ENCODE assay signal across 9 mouse cellular contexts in the genomic region with DNA sequence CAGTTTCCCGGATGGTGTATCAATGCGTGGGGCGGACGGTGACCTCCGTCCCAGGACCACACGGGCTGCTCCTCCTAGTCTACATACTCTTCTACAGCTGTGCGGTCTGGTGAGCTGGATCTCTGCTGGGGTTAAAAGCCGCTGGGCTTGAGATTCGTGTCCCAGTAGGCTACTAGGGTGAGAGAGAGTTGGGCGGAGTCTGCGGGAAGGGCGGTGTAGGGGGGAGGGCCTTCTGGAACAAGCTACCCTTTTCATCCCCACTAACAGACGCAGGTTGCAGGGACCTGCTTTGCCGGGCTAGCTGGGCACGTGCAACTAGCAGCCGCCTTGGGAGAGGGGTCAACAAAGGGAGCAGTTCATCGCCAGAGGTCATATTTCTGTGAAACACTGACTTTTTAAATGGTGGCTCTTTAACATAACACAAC. TPM values are rescaled to one million over a fixed set of nuclear protein-coding genes. Genes with fewer than 3 reads are reported as not detected.
DNase-seq lines count a peak whose midpoint lies in the region; ATAC-seq and TF ChIP-seq lines count a peak whose summit lies in the region.
"Had no signal": no experiment of that assay in that cellular context is flagged by ENCODE, and none has a peak within 500 bp of the region (broad histone marks: within the 10 kb centered on the region; RNA-seq: fewer than 3 reads in every experiment).

Gene Srms, minus strand, starts transcription at position 165 of the 425 bp plus-strand sequence.

- peak within 1 kb of the TSS; percentile 32; the same call in 1 of the 2 replicates for H3K9ac ChIP-seq in forebrain, embryonic 14.5 days (ENCODE audit: low read length)
- peak within 1 kb of the TSS; percentile 42 for H3K9ac ChIP-seq in liver, embryonic 13.5 days

- H3K4me2 ChIP-seq in forebrain, embryonic 14.5 days (ENCODE audit: low read length) = peak within 1 kb of the TSS; percentile 39
- peak within 1 kb of the TSS; percentile 66 for H3K4me2 ChIP-seq in liver, embryonic 13.5 days

- no peak for ATAC-seq in forebrain, embryonic 14.5 days
- peak; percentile 68 for ATAC-seq in inflammation-experienced regulatory T-cells, adult 6 months
- peak; percentile 71 for ATAC-seq in liver, embryonic 13.5 days (ENCODE audit: low read depth)
- peak; percentile 29 for ATAC-seq in monocyte, adult 5-6 weeks (replicated peaks; ENCODE audit: insufficient number of reproducible peaks, low FRiP score, low TSS enrichment, poor library complexity, severe bottlenecking)

- peaks cover 26% of the 10 kb centered on the region for H3K27me3 ChIP-seq in forebrain, embryonic 14.5 days (replicated peaks; ENCODE audit: control insufficient read depth, insufficient read depth, low read length)
- H3K27me3 ChIP-seq in liver, embryonic 13.5 days = peaks cover 65% of the 10 kb centered on the region

- TF ChIP-seq CTCF in layer of hippocampus, adult 2 months (conservative IDR thresholded peaks at IDR 0.05) = no peak

- no peak for DNase-seq in layer of hippocampus, adult 2 months (ENCODE audit: low spot score in 2 of 2)
- DNase-seq in layer of hippocampus, postnatal 36 days = no peak
- no peak for DNase-seq in forebrain, embryonic 14.5 days (ENCODE audit: low spot score)
- peak; percentile 22 for DNase-seq in liver, embryonic 13.5 days
- DNase-seq in cerebellum, postnatal 25 days = no peak
- no peak for DNase-seq in cerebellum, adult 8-10 months

- H3K4me3 ChIP-seq in layer of hippocampus, adult 2 months = peak within 1 kb of the TSS; percentile 49
- H3K4me3 ChIP-seq in forebrain, embryonic 14.5 days (ENCODE audit: low read depth, low read length) = peak within 1 kb of the TSS; percentile 16
- peak within 1 kb of the TSS; percentile 42 for H3K4me3 ChIP-seq in liver, embryonic 13.5 days (replicated peaks)

- no peaks in the 10 kb centered on the region for H3K9me3 ChIP-seq in forebrain, embryonic 14.5 days (replicated peaks; ENCODE audit: control insufficient read depth, low read length)
- no peaks in the 10 kb centered on the region for H3K9me3 ChIP-seq in liver, embryonic 13.5 days (replicated peaks)

- H3K27ac ChIP-seq in layer of hippocampus, adult 2 months = no peak within 1 kb of the TSS
- no peak within 1 kb of the TSS for H3K27ac ChIP-seq in forebrain, embryonic 14.5 days (ENCODE audit: low read depth, low read length)
- no peak within 1 kb of the TSS for H3K27ac ChIP-seq in liver, embryonic 13.5 days
- H3K27ac ChIP-seq: macrophage had no signal

- no peaks in the 10 kb centered on the region for H3K36me3 ChIP-seq in forebrain, embryonic 14.5 days (ENCODE audit: control insufficient read depth, insufficient read depth, low read length)
- no peaks in the 10 kb centered on the region for H3K36me3 ChIP-seq in liver, embryonic 13.5 days

- WGBS in forebrain, embryonic 14.5 days = under 1% methylated on average over 17 of the region's 17 CpGs
- WGBS in liver, embryonic 13.5 days (ENCODE audit: insufficient replicate concordance) = 3% methylated on average over 17 of the region's 17 CpGs

- 0 out of 2 replicates have a peak, but pooled peaks cover 3% of the 10 kb centered on the region for H3K4me1 ChIP-seq in forebrain, embryonic 14.5 days (ENCODE audit: control insufficient read depth, insufficient read depth, low read length)
- peaks cover 32% of the 10 kb centered on the region for H3K4me1 ChIP-seq in liver, embryonic 13.5 days (replicated peaks)

RNA-seq across cellular contexts. Expression of gene Srms, which starts in this region (rescaled TPM):
- total RNA-seq in layer of hippocampus, adult 2 months (2021) = under 1 TPM; 0.12 to 0.41 TPM
- total RNA-seq in layer of hippocampus, postnatal 36 days (2021) = under 1 TPM; 0.35 to 0.66 TPM
- polyA plus RNA-seq in forebrain, embryonic 14.5 days (2014; fragmentation: Nextera tagmentation; extraction: Ambion mirVana) = 0.16 and 0.25 TPM in 2 replicates
- under 1 TPM in 2 of 3 experiments, not detected in 1; 0.19 to 0.35 TPM for polyA plus RNA-seq in inflammation-experienced regulatory T-cells, adult 6 months (2017; shearing (Covaris generic))
- 0.08 and 0.12 TPM in 2 replicates for polyA plus RNA-seq in liver, embryonic 13.5 days (2015; fragmentation: Nextera tagmentation; extraction: Ambion mirVana)
- total RNA-seq in monocyte, adult 5-6 weeks (2017) = 0.95 to 1.3 TPM in 2 of 3 replicates, not detected in the other
- polyA plus RNA-seq: macrophage had no signal

Comparison
In these comparisons a context has a peak if more than half of its experiments do, and no peak if none do; other contexts are left out.
1. Peak in ATAC-seq in inflammation-experienced regulatory T-cells, adult 6 months; RNA of the gene not detected or under 1 TPM.
2. Peak in DNase-seq, ATAC-seq, H3K4me3 ChIP-seq, H3K9ac ChIP-seq and H3K4me2 ChIP-seq in liver, embryonic 13.5 days; RNA of the gene not detected or under 1 TPM.